Mouse (Mus musculus): ENCODE measurements around the gene Arhgdia.

Arhgdia gene

DNA sequence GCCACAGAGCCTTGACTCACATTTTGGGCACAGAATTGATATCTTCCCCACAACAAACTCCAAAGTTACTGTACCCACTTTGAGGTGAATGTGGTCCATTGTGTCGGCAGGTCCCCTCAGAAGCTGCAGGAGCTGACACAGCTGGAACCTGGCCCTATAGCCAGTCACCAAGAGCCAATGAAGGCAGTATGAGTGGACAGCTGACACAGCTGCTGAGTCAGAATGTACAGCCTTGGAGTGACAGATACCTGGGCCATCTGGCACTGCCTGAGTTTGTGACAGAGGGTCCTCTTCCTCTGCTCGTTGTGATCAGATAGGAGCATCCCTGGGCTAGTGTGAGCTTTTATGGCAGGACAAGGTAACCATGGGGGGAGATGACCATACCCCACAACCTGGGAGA is 26.2 kb downstream of the Arhgdia start:
- CTCF ChIA-PET: interaction anchor here (1.8 kb wide), 1 partner anchor 43 kb away, joined by 8 read pairs; no protein-coding TSS in a partner anchor

GRCm38 (mm10) chr11:120554834-120555233 is 26.6 kb downstream of the Arhgdia start:
- CTCF ChIA-PET: interaction anchor here (1.8 kb wide), 1 partner anchor 42 kb away, joined by 8 read pairs; no protein-coding TSS in a partner anchor

- CTCF ChIA-PET: interaction anchor here (0.5 to 0.6 kb wide), 2 partner anchors 170 to 285 kb away, joined by 3 to 4 read pairs; no protein-coding TSS in a partner anchor
These were observed 28.7 kb downstream of the Arhgdia start for GRCm38 (mm10) chr11:120552736-120553135.

DNA sequence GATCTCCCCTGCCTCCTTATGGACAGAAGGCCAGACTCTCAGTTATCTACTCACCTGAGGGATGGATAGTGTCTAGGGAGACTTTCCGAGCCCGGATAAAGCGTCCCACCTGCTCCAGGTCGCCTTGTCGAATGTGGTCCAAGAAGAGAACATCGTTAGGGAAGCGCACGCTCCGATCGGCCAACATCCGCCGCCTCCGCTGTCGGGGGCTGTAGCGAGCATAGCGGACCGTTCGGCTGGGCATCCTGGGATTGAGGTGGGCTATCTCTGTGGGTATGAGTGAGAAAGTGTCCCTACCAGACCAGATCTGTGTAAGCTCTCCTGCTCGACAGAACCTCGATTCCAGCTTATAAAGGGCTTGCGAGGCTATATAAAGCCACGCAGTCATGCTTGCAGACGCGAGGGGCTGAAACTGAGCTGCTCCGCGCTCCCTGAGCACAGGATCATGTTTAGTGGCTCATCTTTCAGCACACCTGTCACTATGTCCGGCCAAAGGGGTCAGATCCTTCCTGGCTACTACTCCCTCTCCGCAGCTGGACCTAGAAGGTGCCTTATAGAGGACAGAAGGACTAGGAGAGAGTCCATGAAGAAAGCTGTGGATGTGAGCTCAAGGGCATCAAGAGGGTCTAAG is 30.5 kb downstream of the Arhgdia start, which contains the start of gene Ppp1r27:
TSS of gene Ppp1r27 (minus strand) at position 323 of the 631 bp plus-strand sequence.
- CTCF ChIA-PET: interaction anchor here (0.9 kb wide), 1 partner anchor 21 kb away, joined by 4 read pairs; no protein-coding TSS in a partner anchor

GRCm38 (mm10) chr11:120549986-120550809 is 31.2 kb downstream of the Arhgdia start:
- CTCF ChIA-PET: interaction anchor here (0.7 to 0.9 kb wide), 2 partner anchors 22 to 206 kb away, joined by 3 to 4 read pairs; no protein-coding TSS in a partner anchor

DNA sequence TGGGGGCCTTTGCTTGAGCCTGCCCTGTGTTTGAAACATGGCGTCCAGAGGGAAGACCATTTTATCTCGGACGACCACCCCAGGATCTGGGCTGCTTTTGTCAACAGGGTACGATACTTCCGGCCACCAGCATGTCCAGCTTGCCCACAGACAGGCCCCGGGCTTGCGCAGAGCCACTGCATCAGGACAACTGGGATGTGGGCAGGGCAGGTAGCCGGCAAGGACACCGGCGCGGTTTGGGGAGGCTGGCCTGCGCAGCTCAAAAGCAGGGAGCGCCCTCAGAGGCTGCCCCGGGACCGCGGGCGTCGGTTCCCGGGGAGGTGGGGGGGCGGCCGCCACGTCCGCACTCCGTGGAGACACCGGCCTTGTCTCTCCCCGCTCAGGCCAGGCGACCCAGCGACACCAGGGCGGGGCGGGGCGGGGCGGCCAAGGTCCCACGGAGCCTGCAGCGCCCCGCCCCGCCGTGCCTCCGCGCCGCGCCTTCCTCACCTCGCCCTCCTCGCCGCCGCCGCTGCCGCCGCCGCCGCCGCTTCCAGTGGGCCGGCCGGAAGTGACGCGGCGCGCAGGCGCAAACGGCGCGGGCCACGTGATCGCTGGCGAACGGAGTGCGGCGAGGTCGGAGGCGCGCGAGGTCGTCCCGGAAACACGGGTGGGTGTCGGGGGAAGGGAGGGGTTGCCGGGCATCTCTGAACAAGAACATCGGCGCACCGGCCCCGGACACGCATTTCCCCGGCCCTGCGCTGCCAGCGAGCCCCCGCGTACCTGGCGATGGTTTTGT is 32.1 kb downstream of the Arhgdia start, which contains the start of gene Mcrip1:
TSS of gene Mcrip1 (minus strand) at position 560 of the 778 bp plus-strand sequence.
- CTCF ChIA-PET: interaction anchor here (0.7 to 1.3 kb wide), 2 partner anchors 18 to 205 kb away, joined by 3 read pairs; no protein-coding TSS in a partner anchor

DNA sequence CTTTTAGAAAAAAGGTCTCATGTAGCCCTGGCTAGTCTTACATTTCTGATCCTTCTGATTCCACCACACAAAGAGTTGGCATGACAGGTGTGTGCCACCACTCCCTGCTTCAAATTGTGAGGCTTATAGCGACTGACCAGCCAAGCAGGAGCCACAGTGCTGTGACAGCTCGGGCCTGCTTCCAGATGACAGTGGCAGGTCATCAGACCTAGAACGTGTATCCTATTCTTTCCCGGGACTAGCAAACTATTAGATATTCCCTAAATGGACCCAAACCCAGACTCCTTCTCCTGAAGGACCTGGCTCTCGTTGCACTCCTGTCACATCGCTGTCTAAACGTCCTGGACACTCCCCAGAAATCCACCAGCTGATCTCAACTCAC is 32.6 kb downstream of the Arhgdia start:
- CTCF ChIA-PET: interaction anchor here (1.3 kb wide), 1 partner anchor 18 kb away, joined by 3 read pairs; no protein-coding TSS in a partner anchor

DNA sequence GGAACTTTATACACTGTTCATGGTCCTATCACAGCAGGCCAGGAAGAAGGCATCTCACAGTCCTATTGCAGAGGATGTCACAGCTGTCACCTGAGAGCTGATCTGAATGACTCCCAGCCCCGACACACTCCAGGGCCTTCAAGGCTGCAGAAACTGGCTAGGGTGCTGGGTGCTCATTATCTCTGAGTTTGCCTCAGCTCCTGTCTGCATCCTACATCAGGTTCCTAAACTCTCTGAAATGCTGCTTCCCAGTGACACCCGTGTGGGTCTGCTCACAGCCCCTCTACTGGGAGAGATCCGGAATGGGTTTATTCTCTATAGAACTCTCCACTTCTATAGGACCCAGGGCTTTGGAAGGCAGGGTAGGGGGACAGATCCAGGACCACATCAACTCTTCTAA is 33.2 kb downstream of the Arhgdia start:
- CTCF ChIA-PET: interaction anchor here (1.3 kb wide), 1 partner anchor 19 kb away, joined by 3 read pairs; no protein-coding TSS in a partner anchor

DNA sequence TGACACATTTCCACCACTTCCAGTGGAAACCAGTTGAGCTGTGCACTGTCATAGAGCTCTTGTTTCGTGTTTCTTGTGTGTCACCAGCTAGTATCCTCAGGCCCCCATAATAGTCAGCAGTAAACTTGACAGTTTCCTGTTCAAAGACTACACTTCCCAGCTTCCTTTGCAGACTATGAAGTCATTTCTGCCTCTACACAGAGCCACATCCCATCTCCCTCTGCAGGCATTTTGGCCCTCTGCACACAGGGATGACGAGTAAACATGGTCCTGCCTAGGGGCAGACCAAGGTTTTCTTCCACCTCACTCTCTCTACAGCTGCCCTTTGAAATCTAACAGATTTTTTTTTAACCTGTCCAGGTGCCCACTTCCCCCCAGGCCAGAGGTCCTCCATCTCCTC is 34.0 kb downstream of the Arhgdia start:
- CTCF ChIA-PET: interaction anchor here (0.6 kb wide), 1 partner anchor 241 kb away, joined by 3 read pairs; no protein-coding TSS in a partner anchor

- CTCF ChIA-PET: no interaction called here
These were observed 35.5 kb downstream of the Arhgdia start for GRCm38 (mm10) chr11:120545964-120546363.

GRCm38 (mm10) chr11:120542376-120542775 is 39.0 kb downstream of the Arhgdia start:
- CTCF ChIA-PET: no interaction called here

DNA sequence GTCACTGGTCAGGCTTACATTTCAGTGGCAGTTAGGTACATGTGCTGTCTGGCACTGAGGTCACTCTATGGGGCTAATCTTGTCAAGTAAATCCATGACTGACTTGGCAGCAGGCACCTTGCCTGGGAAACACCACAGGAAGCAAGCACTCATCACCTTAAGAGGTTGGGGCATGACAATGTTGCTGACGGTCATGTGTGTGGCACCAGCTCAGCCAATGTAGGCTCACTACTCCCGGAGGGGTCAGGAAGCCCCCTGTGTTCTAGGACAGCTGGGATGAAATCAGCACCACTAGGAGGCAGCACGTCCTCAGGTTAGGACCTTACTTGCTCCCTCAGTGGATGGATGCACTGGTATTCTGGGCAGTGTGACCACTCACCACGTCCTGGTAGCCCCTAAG is 39.5 kb downstream of the Arhgdia start:
- CTCF ChIA-PET: no interaction called here

GRCm38 (mm10) chr11:120539285-120540014 is 42.0 kb downstream of the Arhgdia start:
- CTCF ChIA-PET: no interaction called here

DNA sequence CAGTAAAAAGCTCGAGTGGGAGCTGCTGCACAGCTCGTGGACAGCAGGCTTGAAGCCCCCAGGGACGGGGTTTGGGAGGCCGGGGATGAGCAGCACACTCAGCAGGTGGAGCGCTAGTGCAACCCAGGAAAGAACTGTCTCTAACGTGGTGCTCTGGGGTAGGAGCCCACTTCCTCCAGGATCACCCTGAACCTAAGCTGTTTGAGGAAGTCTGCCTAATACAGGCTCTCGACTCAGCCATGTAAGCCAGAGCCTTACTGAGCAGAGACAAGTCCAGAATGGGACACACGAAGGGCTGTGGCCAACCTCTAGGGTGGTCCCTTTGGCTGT is 42.5 kb downstream of the Arhgdia start:
- CTCF ChIA-PET: no interaction called here

GRCm38 (mm10) chr11:120538485-120538884 is 42.9 kb downstream of the Arhgdia start:
- CTCF ChIA-PET: no interaction called here

DNA sequence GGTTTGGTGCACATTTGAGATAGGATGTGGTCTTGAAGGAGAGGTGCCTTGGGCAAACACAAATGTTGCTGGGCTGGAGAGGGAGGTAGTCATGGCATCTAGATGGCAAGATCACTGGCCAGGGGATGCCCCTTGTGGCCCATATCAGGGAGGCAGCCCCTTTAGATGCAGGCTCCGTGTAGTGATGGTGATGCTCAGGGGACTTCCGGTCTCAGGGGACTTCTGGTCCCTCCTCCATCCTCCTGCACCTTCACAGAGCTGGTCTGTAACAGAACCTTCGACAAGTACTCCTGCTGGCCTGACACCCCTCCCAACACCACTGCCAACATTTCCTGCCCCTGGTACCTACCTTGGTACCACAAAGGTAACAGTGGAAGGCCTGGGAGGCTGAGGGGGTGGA is 45.6 kb downstream of the Arhgdia start:
- CTCF ChIA-PET: no interaction called here

GRCm38 (mm10) chr11:120535145-120535544 is 46.3 kb downstream of the Arhgdia start:
- CTCF ChIA-PET: no interaction called here

- CTCF ChIA-PET: no interaction called here
These were observed 47.3 kb downstream of the Arhgdia start for GRCm38 (mm10) chr11:120534093-120534492.

GRCm38 (mm10) chr11:120531646-120532045 is 49.8 kb downstream of the Arhgdia start:
- CTCF ChIA-PET: no interaction called here

DNA sequence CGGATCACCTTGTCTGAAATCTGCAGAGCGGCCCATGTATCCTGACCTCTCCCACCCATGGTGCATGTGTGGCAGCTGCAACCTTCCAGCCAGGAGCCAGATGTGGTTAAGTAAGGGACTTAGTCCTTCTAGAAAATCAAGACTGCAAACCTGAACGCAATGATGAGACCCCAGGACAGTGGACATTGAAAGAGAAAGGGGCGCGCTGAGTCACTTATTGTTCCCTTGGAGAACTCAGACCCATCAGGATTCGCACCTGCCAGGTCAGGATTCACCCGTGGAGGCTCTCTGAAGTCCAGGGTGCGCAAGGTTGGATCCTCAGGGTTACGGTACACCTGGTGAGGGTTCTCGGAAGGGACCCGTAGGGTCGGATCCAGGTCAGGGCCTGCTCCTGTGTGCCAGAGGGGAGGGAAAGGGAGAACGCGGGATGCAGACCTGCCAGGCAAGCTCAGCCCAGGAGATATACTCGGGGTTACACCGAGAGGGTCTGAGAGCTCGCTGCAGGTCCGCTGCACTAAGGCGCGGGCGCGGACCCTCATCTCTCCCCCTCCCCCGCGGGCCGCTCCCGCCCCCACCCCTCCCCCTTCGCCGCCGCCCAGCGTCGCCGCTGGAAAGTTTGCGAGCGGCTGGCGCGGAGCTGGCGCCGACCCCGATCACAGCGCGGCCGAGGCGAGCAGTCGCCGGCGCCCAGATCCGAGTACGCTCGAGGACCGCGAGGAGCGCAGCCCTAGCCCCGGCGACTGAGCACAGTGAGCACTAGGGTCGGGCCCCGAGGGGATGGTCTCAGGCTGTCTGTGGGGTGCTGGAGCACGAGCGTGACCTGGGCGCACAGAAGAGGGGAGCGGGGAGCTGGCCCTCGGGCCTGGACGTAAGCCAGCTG is 51.1 kb downstream of the Arhgdia start, which contains the start of gene Gcgr:
TSS of gene Gcgr (plus strand) at position 615 of the 880 bp plus-strand sequence.
- CTCF ChIA-PET: interaction anchor here (0.7 kb wide), 1 partner anchor 15 kb away, joined by 4 read pairs; no protein-coding TSS in a partner anchor

Data from spleen, embryonic (tissue).